Mouse (Mus musculus): ENCODE measurements around the gene Dtd1.

Dtd1 gene

DNA sequence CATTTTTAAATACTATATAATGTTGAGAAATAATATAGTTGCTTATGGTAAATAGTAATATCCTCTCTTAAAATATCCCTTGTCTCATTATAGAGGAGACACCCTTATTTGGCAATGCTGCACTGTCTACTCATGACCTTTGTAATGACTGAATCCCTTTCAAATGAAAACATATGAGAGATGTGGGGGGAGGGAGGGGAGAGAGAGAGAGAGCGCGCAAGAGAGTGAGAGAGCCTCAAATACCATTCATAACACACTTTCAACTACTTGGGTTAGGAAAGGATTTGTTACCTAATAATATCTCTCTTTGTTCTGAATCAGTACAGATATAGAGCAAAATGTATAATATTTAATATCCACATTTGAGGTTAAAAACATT lies 169.4 kb downstream of the Dtd1 start:
- no peak for DNase-seq (ENCODE audit: low spot score)

DNA sequence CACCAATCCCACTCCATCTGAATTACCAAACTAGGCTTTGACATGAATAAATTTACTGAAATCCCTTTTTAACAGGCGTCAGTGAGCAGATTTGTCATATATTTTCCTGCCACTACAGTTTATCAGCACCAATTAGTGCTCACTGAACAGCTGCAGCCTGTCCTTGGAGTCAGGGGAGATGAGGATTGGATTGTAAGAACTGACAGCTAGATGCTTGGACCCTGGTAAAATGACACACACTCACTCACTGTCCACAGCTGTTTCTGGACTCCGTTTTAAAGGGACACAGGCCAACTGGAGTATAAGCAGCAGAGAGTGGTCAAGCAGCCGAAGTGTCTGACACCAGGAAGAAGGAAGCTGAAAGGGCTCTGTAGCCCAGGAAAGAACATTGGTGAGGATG lies 169.9 kb downstream of the Dtd1 start:
- DNase-seq (ENCODE audit: low spot score): no peak

DNA sequence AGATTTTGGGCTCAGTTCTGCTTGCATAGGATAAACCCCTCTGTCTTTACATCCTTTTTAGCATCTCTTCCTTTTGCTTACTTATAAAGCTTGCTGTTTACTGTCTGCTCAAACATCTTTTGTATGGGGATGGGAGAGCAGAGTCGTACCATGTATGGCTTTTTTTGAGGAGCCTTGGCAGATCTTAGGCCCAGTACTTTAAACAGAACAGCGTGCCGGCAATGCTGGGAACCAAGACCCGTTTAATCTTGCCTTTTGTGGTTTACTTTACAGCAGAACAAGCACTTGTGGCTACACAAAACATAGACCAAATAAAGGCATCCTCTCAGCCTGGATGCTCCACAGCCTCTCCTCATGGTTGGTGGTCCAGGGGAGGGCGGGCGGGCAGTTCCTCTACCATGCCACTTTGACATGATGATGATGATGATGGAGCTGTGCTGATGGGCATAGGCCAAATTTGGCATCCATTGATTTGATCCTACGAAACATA lies 170.8 kb downstream of the Dtd1 start:
- no peak for DNase-seq (ENCODE audit: low spot score)

GRCm38 (mm10) chr2:144771841-144772240 lies 172.1 kb downstream of the Dtd1 start:
- DNase-seq (ENCODE audit: low spot score): no peak

- no peak for DNase-seq (ENCODE audit: low spot score)
Measured at GRCm38 (mm10) chr2:144774636-144775160, 175.0 kb downstream of the Dtd1 start.

GRCm38 (mm10) chr2:144775626-144776025 lies 175.9 kb downstream of the Dtd1 start:
- no peak for DNase-seq (ENCODE audit: low spot score)

GRCm38 (mm10) chr2:144779263-144779662 lies 179.6 kb downstream of the Dtd1 start:
- DNase-seq (ENCODE audit: low spot score): no peak

DNA sequence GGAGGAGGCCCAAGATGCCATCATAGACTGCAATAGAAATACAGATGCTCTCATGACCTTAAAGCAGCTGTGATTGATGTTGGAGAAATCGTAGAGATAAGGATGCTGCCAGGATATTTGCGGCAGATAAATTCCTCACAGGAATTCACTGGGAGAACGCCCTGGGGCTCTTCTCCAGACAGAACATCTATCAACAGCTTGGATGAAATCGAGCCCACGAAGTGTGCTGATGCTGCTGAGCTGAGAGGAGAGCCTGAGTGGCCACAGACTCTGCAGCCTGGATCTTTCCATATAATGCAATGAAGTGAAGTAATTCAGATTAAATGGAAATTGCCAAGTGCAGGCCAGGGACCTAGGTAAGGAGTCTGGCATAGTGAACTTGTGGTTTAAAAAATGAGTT lies 181.0 kb downstream of the Dtd1 start:
- no peak for DNase-seq (ENCODE audit: low spot score)

DNA sequence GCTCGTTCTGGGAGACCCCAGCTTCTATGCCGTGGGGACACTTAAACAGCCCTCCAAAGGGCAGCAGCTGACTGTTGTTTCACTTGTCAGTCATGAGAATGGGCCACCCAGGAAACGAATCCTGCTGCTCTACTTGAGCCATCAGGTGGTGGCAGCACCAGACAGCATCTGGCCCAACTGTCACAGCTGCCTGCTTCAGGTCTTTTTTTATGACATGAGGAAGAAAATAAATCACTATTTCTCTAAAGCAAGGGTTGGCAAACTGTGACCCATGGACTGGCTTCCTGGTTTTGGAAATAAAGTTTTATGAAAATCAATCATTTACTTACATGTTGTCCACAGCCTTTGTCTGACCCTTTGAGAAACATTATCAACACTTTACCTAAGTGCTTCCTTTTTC lies 182.2 kb downstream of the Dtd1 start:
- DNase-seq (ENCODE audit: low spot score): no peak

GRCm38 (mm10) chr2:144782481-144782880 lies 182.8 kb downstream of the Dtd1 start:
- no peak for DNase-seq (ENCODE audit: low spot score)

DNA sequence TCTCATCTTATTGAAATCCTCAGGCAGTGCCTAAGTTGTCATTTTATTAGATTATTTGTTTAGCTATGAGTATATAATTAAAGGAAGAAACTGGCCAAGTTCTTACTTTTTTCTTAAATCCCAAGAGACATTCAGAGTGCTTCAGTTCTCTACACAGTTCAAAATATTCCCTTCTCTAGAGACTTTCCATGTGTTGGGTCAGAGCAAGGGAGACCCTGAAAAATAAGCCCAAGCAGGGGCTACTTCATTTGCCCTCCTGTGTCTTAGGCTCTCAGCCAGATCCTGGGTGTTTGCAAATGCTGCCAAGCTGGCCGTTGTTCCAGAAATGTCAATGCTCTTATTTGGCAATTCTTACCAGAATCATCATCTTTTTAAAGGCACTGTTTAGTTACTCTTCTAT lies 183.5 kb downstream of the Dtd1 start:
- no peak for DNase-seq (ENCODE audit: low spot score)

- DNase-seq (ENCODE audit: low spot score): no peak
Measured at GRCm38 (mm10) chr2:144783831-144784230, 184.1 kb downstream of the Dtd1 start.

DNA sequence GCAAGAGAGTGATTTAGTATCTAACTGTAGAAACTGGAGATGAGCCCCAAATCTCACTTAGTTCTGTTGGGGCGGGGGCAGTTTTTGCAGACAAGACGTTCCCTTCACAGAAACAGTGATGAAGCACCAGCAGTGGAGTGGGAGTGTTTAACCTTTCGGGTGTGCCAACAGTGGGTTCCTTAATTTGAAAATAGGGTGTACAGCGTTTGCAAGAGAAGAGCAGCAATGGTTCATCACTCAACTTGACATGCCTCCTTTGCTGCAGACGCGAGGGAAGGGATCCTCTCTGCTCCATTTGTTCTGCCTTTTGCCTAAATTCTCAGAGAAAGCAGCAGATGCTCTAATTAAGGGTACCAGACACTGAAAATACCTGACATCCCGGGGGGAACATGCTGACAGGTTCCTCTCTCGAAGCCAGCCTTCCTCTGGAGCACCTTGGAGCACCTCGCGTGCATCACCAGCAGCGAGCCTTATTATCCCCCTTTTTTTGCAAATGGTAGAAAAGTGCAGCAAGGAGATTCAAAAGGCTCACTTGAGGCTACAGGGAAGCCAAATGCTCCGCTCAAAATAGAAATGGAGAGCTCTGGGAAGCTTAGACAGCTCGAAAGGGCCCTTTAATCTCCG lies 192.1 kb downstream of the Dtd1 start:
- no peak for DNase-seq (ENCODE audit: low spot score)

DNA sequence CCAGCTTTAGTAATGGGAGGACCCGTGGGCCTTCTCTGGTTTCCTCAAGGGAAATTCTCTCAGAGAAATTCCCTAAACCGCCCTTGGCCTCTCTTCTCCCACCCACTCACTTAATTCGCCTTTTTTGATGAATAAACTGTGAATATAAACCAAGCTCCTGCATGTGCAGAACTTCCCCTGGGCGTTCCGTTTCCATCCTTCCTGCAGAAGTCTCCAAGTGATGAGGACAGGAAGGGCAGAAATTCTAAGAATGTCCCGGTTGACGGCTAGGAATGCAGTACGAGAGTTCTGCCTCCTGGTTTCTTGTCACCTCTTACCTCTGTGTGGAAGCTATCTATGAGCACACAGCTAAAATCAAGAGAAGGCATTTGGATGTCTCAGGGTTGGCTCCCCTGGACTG lies 197.8 kb downstream of the Dtd1 start:
- DNase-seq (ENCODE audit: low spot score): no peak

GRCm38 (mm10) chr2:144807766-144808754 lies 208.4 kb downstream of the Dtd1 start:
- no peak for DNase-seq (ENCODE audit: low spot score)
